9 mouse cellular contexts compared by ENCODE assay signal in genomic region chr11:120548214-120548613, GRCm38 (mm10). TPM values are rescaled to one million over a fixed set of nuclear protein-coding genes. Genes with fewer than 3 reads are reported as not detected.
DNase-seq lines count a peak whose midpoint lies in the region; ATAC-seq and TF ChIP-seq lines count a peak whose summit lies in the region.
"Had no signal": no experiment of that assay in that cellular context is flagged by ENCODE, and none has a peak within 500 bp of the region (broad histone marks: within the 10 kb centered on the region; RNA-seq: fewer than 3 reads in every experiment).

No protein-coding gene starts in this region.

- DNase-seq in kidney, postnatal 10 days: no peak
- no peak for DNase-seq in hindbrain, postnatal 0 days (ENCODE audit: low spot score)
- no peak for DNase-seq in spleen, postnatal 36 days (ENCODE audit: low spot score in 2 of 2)
- DNase-seq in urinary bladder, adult 18-20 months (ENCODE audit: low spot score in 2 of 2): no peak
- no peak for DNase-seq in layer of hippocampus, adult 18-20 months (ENCODE audit: low spot score in 2 of 2)

- H3K4me3 ChIP-seq in kidney, embryonic 14.5 days (ENCODE audit: low read length): peak overlapping the region; percentile 94; the same call in 1 of the 2 replicates
- H3K4me3 ChIP-seq in embryonic facial prominence, embryonic 13.5 days: peak overlapping the region; percentile 97
- H3K4me3 ChIP-seq in hindbrain, postnatal 0 days (ENCODE audit: low read length): peak overlapping the region; percentile 74
- peak overlapping the region; percentile 99 for H3K4me3 ChIP-seq in midbrain, embryonic 15.5 days

- peak overlapping the region; percentile 93 for H3K9ac ChIP-seq in kidney, embryonic 14.5 days (ENCODE audit: low read depth, low read length)
- H3K9ac ChIP-seq in embryonic facial prominence, embryonic 13.5 days: peak overlapping the region; percentile 99
- peak overlapping the region; percentile 92; the same call in 1 of the 2 replicates for H3K9ac ChIP-seq in hindbrain, postnatal 0 days (replicated peaks; ENCODE audit: low read length)
- peak overlapping the region; percentile 99; the same call in 1 of the 2 replicates for H3K9ac ChIP-seq in midbrain, embryonic 15.5 days

- H3K36me3 ChIP-seq in kidney, embryonic 14.5 days (ENCODE audit: control insufficient read depth, insufficient read depth, low read length): peaks cover 18% of the 10 kb centered on the region
- peaks cover 29% of the 10 kb centered on the region for H3K36me3 ChIP-seq in embryonic facial prominence, embryonic 13.5 days
- peaks cover 15% of the 10 kb centered on the region for H3K36me3 ChIP-seq in hindbrain, postnatal 0 days (ENCODE audit: insufficient read depth, low read length)
- peaks cover 10% of the 10 kb centered on the region; the same call in 1 of the 2 replicates for H3K36me3 ChIP-seq in midbrain, embryonic 15.5 days (replicated peaks)

- WGBS in kidney, embryonic 14.5 days: 81% methylated on average over 3 of the region's 3 CpGs
- WGBS in embryonic facial prominence, embryonic 13.5 days: 88% methylated on average over 3 of the region's 3 CpGs
- WGBS in hindbrain, postnatal 0 days: 79% methylated on average over 3 of the region's 3 CpGs
- 87% methylated on average over 3 of the region's 3 CpGs for WGBS in midbrain, embryonic 15.5 days

- H3K27ac ChIP-seq in kidney, embryonic 14.5 days (ENCODE audit: low read depth, low read length): 0 out of 2 replicates have a peak overlapping the region, but pooled peaks have one; percentile 37
- no peak overlapping the region for H3K27ac ChIP-seq in embryonic facial prominence, embryonic 13.5 days
- peak overlapping the region; percentile 84; the same call in 1 of the 2 replicates for H3K27ac ChIP-seq in hindbrain, postnatal 0 days
- H3K27ac ChIP-seq in midbrain, embryonic 15.5 days: no peak overlapping the region

- TF ChIP-seq CTCF in hindbrain, postnatal 0 days (IDR thresholded peaks at IDR 0.05; ENCODE audit: low read depth): no peak

- peak overlapping the region; percentile 91 for H3K4me2 ChIP-seq in kidney, embryonic 14.5 days (replicated peaks; ENCODE audit: low read depth, low read length)
- peak overlapping the region; percentile 75 for H3K4me2 ChIP-seq in embryonic facial prominence, embryonic 13.5 days
- H3K4me2 ChIP-seq in hindbrain, postnatal 0 days (ENCODE audit: low read depth, low read length): peak overlapping the region; percentile 86
- peak overlapping the region; percentile 91 for H3K4me2 ChIP-seq in midbrain, embryonic 15.5 days

- no peak for ATAC-seq in kidney, embryonic 14.5 days (ENCODE audit: low FRiP score, low TSS enrichment)
- no peak for ATAC-seq in embryonic facial prominence, embryonic 13.5 days (ENCODE audit: insufficient number of reproducible peaks, insufficient read depth, low FRiP score, low TSS enrichment, low read depth)
- ATAC-seq in hindbrain, postnatal 0 days: no peak
- no peak for ATAC-seq in midbrain, embryonic 15.5 days (replicated peaks)

- H3K27me3 ChIP-seq in kidney, embryonic 14.5 days (ENCODE audit: control insufficient read depth, insufficient read depth, low read length): no peaks in the 10 kb centered on the region
- no peaks in the 10 kb centered on the region for H3K27me3 ChIP-seq in embryonic facial prominence, embryonic 13.5 days
- H3K27me3 ChIP-seq in hindbrain, postnatal 0 days (ENCODE audit: insufficient read depth, low read length): no peaks in the 10 kb centered on the region
- no peaks in the 10 kb centered on the region for H3K27me3 ChIP-seq in midbrain, embryonic 15.5 days (replicated peaks)

- H3K9me3 ChIP-seq in kidney, embryonic 14.5 days (ENCODE audit: control insufficient read depth, low read length): no peaks in the 10 kb centered on the region
- H3K9me3 ChIP-seq in embryonic facial prominence, embryonic 13.5 days: no peaks in the 10 kb centered on the region
- no peaks in the 10 kb centered on the region for H3K9me3 ChIP-seq in hindbrain, postnatal 0 days (ENCODE audit: low read length)
- H3K9me3 ChIP-seq in midbrain, embryonic 15.5 days: no peaks in the 10 kb centered on the region

- H3K4me1 ChIP-seq in kidney, embryonic 14.5 days (ENCODE audit: control insufficient read depth, insufficient read depth, low read length): peaks cover 18% of the 10 kb centered on the region
- peaks cover 32% of the 10 kb centered on the region for H3K4me1 ChIP-seq in embryonic facial prominence, embryonic 13.5 days
- H3K4me1 ChIP-seq in hindbrain, postnatal 0 days (ENCODE audit: insufficient read depth, low read length): peaks cover 16% of the 10 kb centered on the region
- H3K4me1 ChIP-seq in midbrain, embryonic 15.5 days: peaks cover 27% of the 10 kb centered on the region

RNA-seq across cellular contexts. Expression of gene Mcrip1, which starts 1.3 kb away (rescaled TPM):
- 236 and 265 TPM in 2 replicates for polyA plus RNA-seq in kidney, embryonic 14.5 days (2014; fragmentation: Nextera tagmentation; extraction: Ambion mirVana)
- 219 and 247 TPM in 2 replicates for polyA plus RNA-seq in embryonic facial prominence, embryonic 13.5 days (2015; fragmentation: Nextera tagmentation; extraction: Ambion mirVana)
- total RNA-seq in hindbrain, postnatal 0 days (2014; rRNA removed): 144 and 192 TPM in 2 replicates
- polyA plus RNA-seq in hindbrain, postnatal 0 days (2015; fragmentation: Nextera tagmentation; extraction: Ambion mirVana): 250 and 257 TPM in 2 replicates
- polyA plus RNA-seq in midbrain, embryonic 15.5 days (2015; fragmentation: Nextera tagmentation; extraction: Ambion mirVana): 249 and 264 TPM in 2 replicates
- total RNA-seq in layer of hippocampus, adult 18-20 months (2021): 10 to 100 TPM; 68.8 to 74.5 TPM

RNA-seq across cellular contexts. Expression of gene Ppp1r27, which starts 2.7 kb away (rescaled TPM):
- 0.58 and 0.89 TPM in 2 replicates for polyA plus RNA-seq in kidney, embryonic 14.5 days (2014; fragmentation: Nextera tagmentation; extraction: Ambion mirVana)
- not detected in 2 replicates for polyA plus RNA-seq in embryonic facial prominence, embryonic 13.5 days (2015; fragmentation: Nextera tagmentation; extraction: Ambion mirVana)
- total RNA-seq in hindbrain, postnatal 0 days (2014; rRNA removed): not detected in 2 replicates
- not detected in 2 replicates for polyA plus RNA-seq in hindbrain, postnatal 0 days (2015; fragmentation: Nextera tagmentation; extraction: Ambion mirVana)
- not detected in 2 replicates for polyA plus RNA-seq in midbrain, embryonic 15.5 days (2015; fragmentation: Nextera tagmentation; extraction: Ambion mirVana)
- not detected for total RNA-seq in layer of hippocampus, adult 18-20 months (2021)
- total RNA-seq: ES-E14 had no signal

RNA-seq across cellular contexts. Expression of gene Gcgr, which starts 17.7 kb away (rescaled TPM):
- 2.0 and 2.4 TPM in 2 replicates for polyA plus RNA-seq in kidney, embryonic 14.5 days (2014; fragmentation: Nextera tagmentation; extraction: Ambion mirVana)
- 1.3 and 1.7 TPM in 2 replicates for polyA plus RNA-seq in embryonic facial prominence, embryonic 13.5 days (2015; fragmentation: Nextera tagmentation; extraction: Ambion mirVana)
- 0.99 and 3.1 TPM in 2 replicates for total RNA-seq in hindbrain, postnatal 0 days (2014; rRNA removed)
- 1.0 TPM in 2 replicates for polyA plus RNA-seq in hindbrain, postnatal 0 days (2015; fragmentation: Nextera tagmentation; extraction: Ambion mirVana)
- 0.17 and 0.19 TPM in 2 replicates for polyA plus RNA-seq in midbrain, embryonic 15.5 days (2015; fragmentation: Nextera tagmentation; extraction: Ambion mirVana)
- total RNA-seq in layer of hippocampus, adult 18-20 months (2021): not detected

RNA-seq across cellular contexts. Expression of gene P4hb, which starts 24.8 kb away (rescaled TPM):
- polyA plus RNA-seq in kidney, embryonic 14.5 days (2014; fragmentation: Nextera tagmentation; extraction: Ambion mirVana): 558 and 716 TPM in 2 replicates
- 684 and 710 TPM in 2 replicates for polyA plus RNA-seq in embryonic facial prominence, embryonic 13.5 days (2015; fragmentation: Nextera tagmentation; extraction: Ambion mirVana)
- 147 and 174 TPM in 2 replicates for total RNA-seq in hindbrain, postnatal 0 days (2014; rRNA removed)
- polyA plus RNA-seq in hindbrain, postnatal 0 days (2015; fragmentation: Nextera tagmentation; extraction: Ambion mirVana): 222 TPM in 2 replicates
- polyA plus RNA-seq in midbrain, embryonic 15.5 days (2015; fragmentation: Nextera tagmentation; extraction: Ambion mirVana): 256 and 259 TPM in 2 replicates
- total RNA-seq in layer of hippocampus, adult 18-20 months (2021): 100 to 1,000 TPM; 122 to 132 TPM

RNA-seq across cellular contexts. Expression of gene Arhgdia, which starts 33.2 kb away (rescaled TPM):
- 454 and 612 TPM in 2 replicates for polyA plus RNA-seq in kidney, embryonic 14.5 days (2014; fragmentation: Nextera tagmentation; extraction: Ambion mirVana)
- 535 and 580 TPM in 2 replicates for polyA plus RNA-seq in embryonic facial prominence, embryonic 13.5 days (2015; fragmentation: Nextera tagmentation; extraction: Ambion mirVana)
- 252 and 297 TPM in 2 replicates for total RNA-seq in hindbrain, postnatal 0 days (2014; rRNA removed)
- polyA plus RNA-seq in hindbrain, postnatal 0 days (2015; fragmentation: Nextera tagmentation; extraction: Ambion mirVana): 403 and 425 TPM in 2 replicates
- polyA plus RNA-seq in midbrain, embryonic 15.5 days (2015; fragmentation: Nextera tagmentation; extraction: Ambion mirVana): 458 and 487 TPM in 2 replicates
- 100 to 1,000 TPM; 293 to 295 TPM for total RNA-seq in layer of hippocampus, adult 18-20 months (2021)

Comparison
In these comparisons a context has a peak if more than half of its experiments do, and no peak if none do; other contexts are left out.
1. H3K27ac ChIP-seq: peak in kidney, embryonic 14.5 days (single experiment) and hindbrain, postnatal 0 days (single experiment); none in embryonic facial prominence, embryonic 13.5 days (single experiment) and midbrain, embryonic 15.5 days (single experiment).
2. Peak in every context shown above with its lines, with median percentiles within 50 percentile points of each other: H3K4me2 ChIP-seq, H3K4me3 ChIP-seq and H3K9ac ChIP-seq.